Mouse (Mus musculus) embryonic fibroblast, embryonic 13.5 days (primary cell): ENCODE data around the gene Ifne. TPM values are rescaled to one million over a fixed set of nuclear protein-coding genes. Genes with fewer than 3 reads are reported as not detected.
"Not testable (repeated sequence)": the region's sequence is repeated elsewhere in the genome, so short reads cannot be mapped to it uniquely, and the experiment has no call there.

Source experiments
- H3K27ac ChIP-seq: 2 replicates; pipeline ENCODE4 v1.5.1; 2012; ENCODE audit warnings: low read length, control low read depth, inconsistent platforms; ENCODE audit not compliant: insufficient read depth
- H3K4me1 ChIP-seq: 2 replicates; pipeline ENCODE4 v1.6.1; 2011; ENCODE audit warnings: low read length; ENCODE audit not compliant: control insufficient read depth, insufficient read depth
- H3K4me3 ChIP-seq: 2 replicates; pipeline ENCODE4 v1.5.1; 2011; ENCODE audit warnings: mild to moderate bottlenecking, control low read depth, low read length; ENCODE audit not compliant: insufficient read depth
- CTCF ChIP-seq: IDR thresholded peaks from 2 replicates; pipeline ENCODE4 v1.5.1; 2011; ENCODE audit warnings: mild to moderate bottlenecking, control low read depth, low read length, moderate library complexity, borderline replicate concordance; ENCODE audit not compliant: insufficient read depth
- POLR2A ChIP-seq: IDR thresholded peaks from 2 replicates; pipeline ENCODE4 v1.6.1; 2011; ENCODE audit warnings: low read depth, mild to moderate bottlenecking, control low read depth, low read length, moderate library complexity
- polyA plus RNA-seq: library from polyadenylated mRNA; stranded (reverse); fragments of >200 nt; gene quantifications from 2 replicates; pipeline ENCODE4 v1.2.4, GENCODE M21; 2011; ENCODE audit warnings: low read depth; ENCODE audit not compliant: missing spikeins, insufficient read length

Gene Ifne
- polyA plus RNA-seq, 1 experiment: not detected

- H3K4me3 ChIP-seq: no peak overlapping the region
- H3K4me1 ChIP-seq: no peaks in the 10 kb centered on the region
- TF ChIP-seq CTCF (no peak), POLR2A (no peak)
- no peak overlapping the region for H3K27ac ChIP-seq
These were observed 34.7 kb downstream of the Ifne start for GRCm38 (mm10) chr4:88845334-88845733.

GRCm38 (mm10) chr4:88841438-88841911 is 38.5 kb downstream of the Ifne start, which contains the start of gene Ifna4:
Gene Ifna4, plus strand, starts transcription at chr4:88841861.
- no peak within 1 kb of the TSS for H3K27ac ChIP-seq
- no peak within 1 kb of the TSS for H3K4me3 ChIP-seq
- H3K4me1 ChIP-seq: no peaks in the 10 kb centered on the region
- no peak for TF ChIP-seq POLR2A
- TF ChIP-seq CTCF: no peak

- TF ChIP-seq POLR2A: no peak
- no peak for TF ChIP-seq CTCF
- no peaks in the 10 kb centered on the region for H3K4me1 ChIP-seq
- no peak overlapping the region for H3K4me3 ChIP-seq
- H3K27ac ChIP-seq: no peak overlapping the region
These were observed 39.9 kb downstream of the Ifne start for GRCm38 (mm10) chr4:88840058-88840457.

- no peak overlapping the region for H3K27ac ChIP-seq
- no peaks in the 10 kb centered on the region for H3K4me1 ChIP-seq
- TF ChIP-seq POLR2A (no peak), CTCF (no peak)
- H3K4me3 ChIP-seq: no peak overlapping the region
These were observed 41.2 kb downstream of the Ifne start for GRCm38 (mm10) chr4:88838828-88839227.

GRCm38 (mm10) chr4:88835225-88835624 is 44.8 kb downstream of the Ifne start, which contains the start of gene Ifna5:
Gene Ifna5, plus strand, starts transcription at chr4:88835525.
- H3K27ac ChIP-seq, H3K4me3 ChIP-seq, H3K4me1 ChIP-seq: not testable (repeated sequence)

- H3K4me1 ChIP-seq: no peaks in the 10 kb centered on the region
- no peak overlapping the region for H3K27ac ChIP-seq
- TF ChIP-seq POLR2A: no peak
- no peak for TF ChIP-seq CTCF
- no peak overlapping the region for H3K4me3 ChIP-seq
These were observed 49.5 kb downstream of the Ifne start for GRCm38 (mm10) chr4:88830523-88830922.

Other genes with a start within 250 kb of the Ifne start
- not detected in 2 replicates for gene C87499, start 245.8 kb downstream of the Ifne start, polyA plus RNA-seq
- gene Ifna13, start 235.7 kb downstream of the Ifne start, polyA plus RNA-seq: not detected in 2 replicates
- gene Ifna16, start 203.3 kb downstream of the Ifne start, polyA plus RNA-seq: not detected in 2 replicates
- gene Ifna2, start 196.3 kb downstream of the Ifne start, polyA plus RNA-seq: not detected in 2 replicates
- not detected in 2 replicates for gene Ifnab, start 188.8 kb downstream of the Ifne start, polyA plus RNA-seq
- not detected in 2 replicates for gene Gm26566, start 158.4 kb downstream of the Ifne start, polyA plus RNA-seq
- gene Klhl9, start 157.7 kb downstream of the Ifne start, polyA plus RNA-seq: 103 and 123 TPM in 2 replicates
- not detected in 2 replicates for gene Gm13271, start 125.3 kb downstream of the Ifne start, polyA plus RNA-seq
- gene Gm13283, start 120.1 kb downstream of the Ifne start, polyA plus RNA-seq: not detected in 2 replicates
- gene Gm13290, start 106.4 kb downstream of the Ifne start, polyA plus RNA-seq: 0.70 TPM in 1 of 2 replicates, not detected in the other
- not detected in 2 replicates for gene Gm13289, start 103.3 kb downstream of the Ifne start, polyA plus RNA-seq
- not detected in 2 replicates for gene Gm13272, start 100.4 kb downstream of the Ifne start, polyA plus RNA-seq
- 0.37 and 0.44 TPM in 2 replicates for gene Ifnz, start 98.1 kb downstream of the Ifne start, polyA plus RNA-seq
- not detected in 2 replicates for gene Gm13276, start 94.5 kb downstream of the Ifne start, polyA plus RNA-seq
- not detected in 2 replicates for gene Gm13277, start 91.6 kb downstream of the Ifne start, polyA plus RNA-seq
- not detected in 2 replicates for gene Gm13278, start 88.7 kb downstream of the Ifne start, polyA plus RNA-seq
- not detected in 2 replicates for gene Gm13275, start 85.7 kb downstream of the Ifne start, polyA plus RNA-seq
- not detected in 2 replicates for gene Gm13279, start 82.8 kb downstream of the Ifne start, polyA plus RNA-seq
- gene Gm13285, start 80.5 kb downstream of the Ifne start, polyA plus RNA-seq: 0.44 and 2.3 TPM in 2 replicates
- 1.1 TPM in 1 of 2 replicates, not detected in the other for gene Gm13287, start 76.9 kb downstream of the Ifne start, polyA plus RNA-seq
- gene Gm13288, start 74.7 kb downstream of the Ifne start, polyA plus RNA-seq: 0.23 TPM in 1 of 2 replicates, not detected in the other
- not detected in 2 replicates for gene Ifna7, start 64.0 kb downstream of the Ifne start, polyA plus RNA-seq
- not detected in 2 replicates for gene Ifna11, start 60.2 kb downstream of the Ifne start, polyA plus RNA-seq
- not detected in 2 replicates for gene Ifna6, start 52.8 kb downstream of the Ifne start, polyA plus RNA-seq
- gene Ifna5, start 44.7 kb downstream of the Ifne start, polyA plus RNA-seq: not detected in 2 replicates
- gene Ifna4, start 38.3 kb downstream of the Ifne start, polyA plus RNA-seq: not detected in 2 replicates
- not detected in 2 replicates for gene Ifna1, start 30.1 kb downstream of the Ifne start, polyA plus RNA-seq